Mouse (Mus musculus) C2C12 (cell line): ENCODE data around the gene Hltf.

Source experiments
- CEBPB ChIP-seq: IDR thresholded peaks from one replicate; pipeline ENCODE4 v1.6.1; 2011; ENCODE audit warnings: low read depth, mild to moderate bottlenecking, control low read depth, moderate library complexity
- CTCF ChIP-seq: IDR thresholded peaks from one replicate; pipeline ENCODE4 v1.5.1; 2011; ENCODE audit not compliant: control insufficient read depth, insufficient read depth, insufficient read length
- FOSL1 ChIP-seq: IDR thresholded peaks from one replicate; pipeline ENCODE4 v1.8.0; 2011; ENCODE audit warnings: mild to moderate bottlenecking, low read length; ENCODE audit not compliant: poor library complexity, insufficient read depth, severe bottlenecking
- MAX ChIP-seq: IDR thresholded peaks from one replicate; pipeline ENCODE4 v1.6.1; 2011; ENCODE audit warnings: mild to moderate bottlenecking, control low read depth
- MYOD1 ChIP-seq: IDR thresholded peaks from one replicate; pipeline ENCODE4 v1.6.1; 2011; ENCODE audit warnings: low read depth; ENCODE audit not compliant: control insufficient read depth, insufficient read length
- MYOG ChIP-seq: IDR thresholded peaks from one replicate; pipeline ENCODE4 v1.6.1; 2011; ENCODE audit not compliant: control insufficient read depth, insufficient read length; ENCODE audit errors: extremely low read depth
- USF1 ChIP-seq: IDR thresholded peaks from one replicate; pipeline ENCODE4 v1.6.1; 2011; ENCODE audit warnings: low read depth, mild to moderate bottlenecking, control low read depth, moderate library complexity

DNA sequence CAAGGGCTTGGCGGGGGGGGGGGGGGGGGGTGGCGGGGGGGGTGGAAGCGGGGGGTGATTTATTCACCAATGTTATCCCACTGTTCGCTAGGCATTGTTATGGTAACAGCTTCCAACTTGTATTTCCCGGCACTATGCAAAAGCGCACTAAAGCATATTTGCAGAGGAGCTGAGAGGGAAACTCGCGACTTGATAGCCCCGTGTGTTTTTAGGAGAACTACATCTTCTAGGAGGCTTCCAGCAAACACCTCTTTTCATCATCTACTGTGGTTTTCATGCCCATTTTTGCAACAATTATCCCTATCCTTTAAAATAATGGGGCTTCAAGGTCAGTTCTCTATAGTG is 558 bp downstream of the Hltf start:
- TF ChIP-seq CTCF (no peak), MYOG (no peak), USF1 (no peak), MAX (no peak), FOSL1 (no peak), MYOD1 (no peak), CEBPB (no peak)
